Mouse (Mus musculus) kidney, adult 11 months (tissue): ENCODE results near the gene Vdr.

ENCODE experiments used
- DNase-seq: peaks from one replicate; pipeline ENCODE4 v3.0.0; 2022

Vdr gene

DNA sequence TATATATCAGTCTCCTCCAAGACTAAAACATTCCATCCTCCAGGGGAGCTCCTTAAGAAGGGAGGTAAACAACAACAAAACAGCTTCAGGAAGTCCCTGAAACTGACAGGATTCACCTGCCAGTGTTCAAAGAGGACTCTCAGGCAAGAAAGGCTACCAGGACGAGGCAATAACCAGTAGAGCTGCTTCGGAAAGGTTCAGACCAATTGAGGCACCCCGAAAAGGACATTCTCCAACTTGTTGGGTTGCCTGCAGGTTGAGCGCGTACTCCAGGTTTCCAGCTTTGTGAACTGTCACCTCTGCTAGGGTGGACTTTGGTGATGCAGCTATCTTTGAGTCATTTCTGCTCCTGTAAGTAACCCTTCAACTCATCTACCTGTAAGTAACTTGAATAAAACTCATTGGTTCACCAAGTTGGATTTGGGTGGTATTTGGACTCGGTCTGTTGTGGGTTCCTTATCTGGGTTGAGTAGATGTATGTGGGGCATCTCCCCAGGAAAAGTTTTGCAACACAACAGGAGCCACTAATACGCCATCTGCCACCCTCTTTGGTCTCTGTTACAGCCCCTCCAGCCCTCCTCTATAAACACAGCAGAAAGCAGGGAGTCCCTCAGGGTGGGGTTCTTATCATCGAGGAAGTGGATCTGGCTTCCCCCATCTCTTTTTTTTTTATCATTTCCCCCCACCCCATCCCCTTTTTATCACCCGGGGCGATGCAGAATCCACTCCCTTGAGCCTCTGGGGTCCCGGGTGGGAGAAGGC lies 64.1 kb downstream of the Vdr start:
- DNase-seq = no peak

DNA sequence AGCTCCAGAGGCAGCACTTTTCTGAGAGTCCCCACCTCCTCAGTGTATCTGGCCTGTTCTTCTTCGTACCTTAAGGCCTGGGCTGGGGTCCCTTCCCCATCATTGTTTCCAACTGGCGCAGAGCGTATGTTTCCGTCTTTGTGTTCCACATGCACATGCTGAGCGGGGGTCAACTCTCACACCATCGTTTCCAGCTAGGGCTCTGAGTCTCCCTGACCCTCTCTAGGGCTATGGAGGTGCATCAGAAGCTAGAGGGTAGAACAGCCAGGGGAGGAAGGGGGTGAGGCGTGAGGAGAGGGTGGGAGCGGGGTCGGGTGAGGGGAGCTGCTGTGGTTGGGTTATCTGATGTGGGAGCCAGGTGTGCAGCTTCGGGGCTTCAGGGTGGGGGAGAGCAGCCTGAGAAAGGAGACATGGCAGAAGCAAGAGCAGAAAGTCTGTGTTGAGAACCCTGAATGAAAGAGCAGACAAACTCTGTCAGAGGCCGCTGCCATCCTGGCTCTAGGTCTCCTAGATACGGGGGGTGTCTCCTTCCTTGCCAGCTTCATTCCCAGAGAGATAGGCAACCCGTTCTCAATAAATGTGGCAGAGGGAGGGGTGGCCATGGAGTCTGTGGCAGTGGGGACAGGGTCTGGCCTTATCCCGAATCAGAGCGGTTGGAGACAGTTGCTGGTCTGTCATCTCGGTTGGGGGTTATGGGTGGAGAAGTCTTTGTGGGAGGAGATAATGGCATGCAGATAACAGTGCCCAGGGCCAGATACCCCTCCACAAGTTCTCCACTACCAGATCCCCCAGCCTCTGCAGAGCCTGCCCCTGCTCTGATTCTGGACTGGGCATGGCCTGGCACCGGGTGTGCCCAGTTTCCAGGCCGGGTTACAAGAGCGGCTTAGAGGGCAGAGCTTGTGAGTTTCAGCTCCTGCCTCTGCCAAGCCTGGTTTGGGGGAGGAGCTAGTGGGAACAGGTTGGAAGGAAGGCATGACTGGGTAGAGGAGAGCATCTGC lies 66.1 kb downstream of the Vdr start, which contains the start of gene Hdac7:
Gene Hdac7, minus strand, starts transcription at position 466 of the 998 bp plus-strand sequence.
- DNase-seq = no peak

DNA sequence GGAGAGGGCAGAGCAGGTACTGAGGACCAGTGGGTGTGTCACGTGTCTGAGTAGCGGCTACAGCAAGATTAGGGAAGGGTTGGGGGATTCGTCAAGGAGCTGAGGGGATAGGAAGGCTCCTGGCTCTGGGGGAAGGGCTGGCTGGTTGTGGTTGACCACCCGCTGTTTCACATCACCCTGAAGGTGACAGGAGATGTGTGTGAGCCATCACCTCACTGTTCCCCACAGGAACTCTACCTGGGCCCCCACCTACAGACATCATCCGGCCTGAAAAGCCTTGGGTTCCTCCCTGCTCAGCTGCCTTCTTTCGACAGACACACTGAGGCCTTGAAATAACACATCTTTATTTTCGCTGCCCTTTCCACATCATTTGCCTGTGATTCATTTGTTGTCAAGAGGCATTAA lies 67.2 kb downstream of the Vdr start:
- DNase-seq = no peak

DNA sequence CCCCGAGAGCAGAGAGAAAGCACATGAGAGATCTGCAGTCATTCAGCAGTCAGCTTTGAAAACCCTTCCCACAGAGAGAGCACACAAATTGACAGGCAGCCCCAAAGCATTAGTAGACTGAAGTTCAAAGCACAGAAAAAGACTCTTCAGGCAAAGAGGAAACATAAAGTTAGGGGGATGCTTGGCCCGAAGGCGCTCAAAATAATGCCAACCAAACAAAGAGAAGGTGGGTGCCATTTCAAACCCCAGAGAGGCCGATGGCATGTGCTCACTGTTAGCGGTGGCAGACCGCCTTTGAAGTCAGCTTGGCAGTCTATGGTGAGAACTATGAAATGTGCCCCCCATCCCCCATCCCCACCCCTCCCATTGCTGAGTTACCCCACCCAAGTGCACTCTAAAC lies 68.4 kb downstream of the Vdr start:
- no peak for DNase-seq

DNA sequence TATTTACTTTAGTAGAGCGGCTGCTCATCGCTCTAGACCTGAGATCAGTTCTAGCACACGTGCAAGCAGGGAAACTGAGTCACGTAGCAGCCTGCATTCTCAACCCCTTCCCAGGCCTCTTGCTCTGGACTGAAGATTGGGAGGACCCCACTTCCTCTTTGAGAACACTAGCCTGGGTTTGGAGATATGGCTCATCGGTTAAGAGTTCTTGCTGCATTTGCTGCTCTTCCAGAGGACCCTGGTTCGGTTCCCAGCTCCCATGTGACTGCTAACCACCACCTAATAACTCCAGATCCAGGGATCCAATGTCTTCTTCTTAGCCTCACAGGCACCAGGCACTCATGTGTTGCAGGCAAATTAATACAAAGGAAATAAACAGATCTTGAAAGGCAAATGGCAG lies 69.0 kb downstream of the Vdr start:
- DNase-seq = no peak

DNA sequence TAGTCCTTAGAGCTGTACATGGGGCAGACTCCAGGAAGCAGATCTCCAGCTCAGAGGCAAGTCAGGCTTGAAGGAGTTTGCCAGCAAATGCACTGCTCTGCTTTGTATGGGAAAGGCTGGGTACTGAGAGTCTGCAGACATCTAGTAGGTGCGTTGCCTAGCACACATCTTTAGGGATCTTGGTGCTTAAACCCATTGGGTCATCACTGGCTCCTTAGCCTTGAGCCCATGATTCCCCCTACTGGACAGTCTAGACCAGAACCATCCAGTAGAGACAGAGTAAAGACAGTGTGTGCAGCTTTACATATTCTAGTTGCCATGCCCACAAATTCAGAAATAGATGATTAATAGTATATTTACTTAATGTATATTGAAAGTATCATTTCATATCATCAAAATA lies 69.6 kb downstream of the Vdr start:
- no peak for DNase-seq

DNA sequence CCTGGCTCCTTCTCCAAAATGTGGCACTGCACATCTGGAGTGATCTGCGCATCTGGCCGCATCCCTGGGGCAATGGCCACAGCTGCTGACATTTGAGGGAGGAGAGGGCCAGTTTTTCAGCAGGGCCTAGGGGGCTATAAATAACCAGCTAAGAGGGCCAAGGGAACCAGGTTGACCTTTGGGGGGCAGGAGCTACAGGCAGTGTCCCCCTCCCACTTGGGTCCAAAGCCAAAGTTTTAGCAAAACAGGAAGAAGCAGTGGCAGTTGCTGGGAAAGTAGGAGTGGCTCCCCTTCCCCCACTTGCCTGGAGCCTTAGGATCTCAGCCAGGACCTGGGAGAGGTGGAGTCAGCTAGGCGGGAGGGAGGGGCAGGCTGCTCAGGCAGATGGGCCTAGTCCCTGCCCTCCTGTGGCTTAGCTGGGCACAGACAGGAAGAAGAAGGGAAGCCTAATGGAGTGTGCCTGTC lies 70.4 kb downstream of the Vdr start:
- DNase-seq = peak; percentile 87

DNA sequence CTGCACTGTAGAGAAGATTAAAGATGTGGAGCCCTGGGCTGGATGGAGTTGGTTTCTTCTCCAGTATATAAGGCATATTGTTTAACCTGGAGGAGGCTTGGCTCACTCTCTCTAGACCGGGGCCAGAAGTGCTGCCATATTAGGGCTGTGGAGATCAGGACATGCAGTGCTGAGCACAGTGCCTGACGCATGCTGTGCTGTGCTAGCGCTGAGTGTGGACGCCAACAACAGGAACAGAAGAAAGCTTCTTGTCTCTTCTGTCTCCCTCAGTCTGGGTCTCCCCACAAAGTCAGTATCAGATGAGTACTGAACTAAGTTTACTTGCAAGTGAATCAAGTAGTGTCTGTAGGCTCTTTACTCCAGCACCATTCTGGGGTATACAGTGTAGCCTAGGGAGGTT lies 71.0 kb downstream of the Vdr start:
- no peak for DNase-seq

DNA sequence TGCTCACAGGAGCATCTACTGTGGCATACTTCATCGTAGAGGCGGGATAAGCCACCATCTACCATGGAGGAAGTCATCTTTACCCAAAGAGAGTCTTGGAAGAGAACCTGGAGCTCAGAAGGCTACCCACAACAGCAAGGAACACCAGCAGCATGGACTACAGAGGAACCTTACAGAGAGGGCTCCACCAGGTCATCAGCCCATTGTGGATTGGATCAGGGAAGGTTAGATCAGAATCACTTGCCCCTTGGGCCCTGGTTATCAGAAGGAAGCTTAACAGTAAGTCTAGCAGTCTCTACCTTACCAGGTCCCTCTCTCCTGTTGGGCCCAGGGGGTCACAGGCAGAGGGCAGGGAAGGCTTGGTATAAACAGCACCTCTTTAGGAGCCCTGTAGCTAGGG lies 71.4 kb downstream of the Vdr start:
- no peak for DNase-seq

DNA sequence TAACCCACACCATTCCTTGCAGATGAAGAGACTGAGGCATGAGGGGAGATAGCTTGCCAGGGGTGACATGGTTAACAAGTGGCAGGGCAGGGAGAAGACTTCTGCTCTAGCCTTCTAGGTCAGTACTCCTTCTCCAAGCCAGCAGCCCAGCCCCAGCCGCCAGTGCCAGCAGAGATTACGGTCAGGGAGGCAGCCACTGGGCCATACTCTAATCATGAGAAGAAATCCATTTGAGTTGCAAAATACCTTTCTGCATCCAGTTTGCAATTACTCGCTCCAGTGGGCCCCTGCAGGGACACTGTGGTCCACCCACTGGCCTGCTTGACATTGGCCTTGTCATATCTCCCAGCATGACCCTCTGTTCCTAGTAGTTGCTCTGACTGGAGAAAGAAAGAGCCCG lies 72.0 kb downstream of the Vdr start:
- peak; percentile 53 for DNase-seq

DNA sequence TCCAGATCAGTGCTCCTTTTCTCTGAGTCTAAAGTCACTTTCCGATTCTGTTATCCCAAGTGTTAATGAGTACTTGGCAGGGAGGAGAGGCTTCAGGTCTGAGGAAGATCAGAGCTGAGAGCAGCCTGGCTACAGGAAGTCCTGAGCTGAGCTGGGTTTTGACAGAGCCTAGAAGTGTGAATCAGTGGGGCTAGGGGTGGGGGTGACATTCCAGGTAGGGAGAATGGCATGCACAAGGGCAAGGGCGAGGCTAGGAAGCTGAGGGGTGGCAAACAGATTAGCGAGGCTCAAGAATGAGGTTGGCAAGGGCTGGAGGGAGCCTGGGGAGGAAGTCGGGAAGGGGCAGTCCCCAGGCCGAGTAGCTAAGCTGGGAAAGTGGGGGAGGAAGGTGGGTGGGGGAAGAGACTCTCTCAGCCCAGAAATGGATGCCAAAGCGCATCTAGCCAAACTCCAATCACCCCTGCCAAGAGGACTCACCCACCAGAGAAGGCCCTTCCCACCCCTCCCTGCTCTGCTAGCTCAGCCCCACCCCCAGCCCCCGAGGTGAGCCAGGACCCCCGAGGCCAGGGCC lies 72.9 kb downstream of the Vdr start:
- no peak for DNase-seq

DNA sequence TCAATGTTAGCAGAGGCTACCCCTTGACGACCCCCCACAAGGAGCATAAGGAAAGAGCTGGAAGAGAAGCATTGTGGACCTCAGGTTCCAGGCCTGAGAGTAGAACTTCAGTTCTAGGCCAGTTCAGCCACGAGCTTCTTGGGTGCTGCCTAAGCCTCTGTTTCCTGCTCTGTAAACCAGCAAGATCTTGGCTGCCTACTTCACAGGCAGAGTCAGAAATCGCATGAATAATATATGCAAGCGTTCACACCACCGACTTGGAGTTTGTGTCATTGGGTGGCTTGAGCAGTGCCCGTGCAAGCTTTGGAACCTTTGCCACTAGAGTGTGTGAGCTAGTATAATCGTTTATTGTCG lies 73.6 kb downstream of the Vdr start:
- no peak for DNase-seq

DNA sequence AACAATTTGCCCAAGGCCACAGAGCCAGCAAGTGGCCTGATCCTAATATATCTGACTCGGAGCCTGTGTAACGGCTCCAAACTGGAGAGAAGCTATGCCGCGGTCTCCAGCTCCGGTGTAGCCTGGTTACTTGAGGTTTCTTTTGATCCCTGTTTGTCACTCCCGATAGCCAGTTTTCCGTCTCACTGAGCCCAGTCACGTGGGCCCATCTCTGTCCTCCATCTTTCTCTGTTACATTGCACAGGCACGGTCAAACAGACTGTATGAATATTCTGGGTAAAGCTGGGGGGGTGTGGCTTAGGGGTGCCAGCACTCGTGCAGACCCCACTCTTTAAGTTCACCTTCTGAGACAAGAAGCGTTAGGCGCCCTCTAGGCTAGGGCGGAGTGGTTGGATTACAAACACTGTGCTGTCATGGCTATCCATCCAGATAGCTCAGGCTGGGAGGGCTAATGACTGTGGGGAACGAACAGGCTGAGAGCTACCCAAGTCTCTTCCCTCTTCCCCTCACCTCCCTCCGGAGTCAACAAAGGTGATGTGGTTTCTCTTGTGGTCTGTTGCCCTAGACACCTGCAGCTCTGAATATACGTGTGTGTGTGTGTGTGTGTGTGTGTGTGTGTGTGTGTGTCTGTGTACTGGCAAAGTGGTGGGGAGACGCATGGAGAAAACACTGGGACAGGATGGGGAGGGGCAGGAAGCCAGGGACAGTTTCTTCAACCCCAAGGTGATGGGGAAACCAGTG lies 74.1 kb downstream of the Vdr start:
- no peak for DNase-seq

DNA sequence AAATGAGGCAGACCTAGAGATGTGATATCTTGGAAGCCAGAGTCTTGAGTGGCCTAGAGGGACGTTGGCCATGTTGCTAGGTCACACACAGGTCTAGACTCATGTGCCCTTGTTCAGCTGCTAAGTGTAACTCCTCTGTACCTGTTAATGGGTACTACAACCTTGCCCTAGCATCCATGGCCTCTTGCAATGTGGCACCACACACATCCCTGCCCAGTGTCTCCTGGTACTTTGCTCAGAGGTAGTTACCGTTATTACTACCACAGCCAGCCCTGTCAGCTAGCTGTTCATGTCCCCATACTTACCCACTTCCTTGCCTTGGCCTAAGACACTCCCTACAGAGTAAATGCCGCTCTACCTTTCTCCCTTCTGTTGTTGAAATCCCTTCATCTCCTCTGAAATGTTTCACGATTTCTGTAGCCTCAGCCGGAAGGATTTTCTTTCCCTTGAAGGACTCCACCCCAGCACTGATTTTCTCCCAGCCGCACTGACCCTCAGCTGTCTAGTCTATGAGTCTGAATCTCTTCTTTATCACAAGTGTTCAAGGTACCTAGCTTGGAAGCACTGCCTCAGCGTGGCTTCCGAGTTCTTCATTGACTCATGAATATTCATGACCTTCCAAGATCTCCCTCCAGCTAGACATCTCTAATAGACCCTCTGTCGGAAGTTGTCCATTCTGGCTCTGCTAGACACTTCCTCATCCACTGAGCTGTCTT lies 77.5 kb downstream of the Vdr start:
- DNase-seq = no peak

DNA sequence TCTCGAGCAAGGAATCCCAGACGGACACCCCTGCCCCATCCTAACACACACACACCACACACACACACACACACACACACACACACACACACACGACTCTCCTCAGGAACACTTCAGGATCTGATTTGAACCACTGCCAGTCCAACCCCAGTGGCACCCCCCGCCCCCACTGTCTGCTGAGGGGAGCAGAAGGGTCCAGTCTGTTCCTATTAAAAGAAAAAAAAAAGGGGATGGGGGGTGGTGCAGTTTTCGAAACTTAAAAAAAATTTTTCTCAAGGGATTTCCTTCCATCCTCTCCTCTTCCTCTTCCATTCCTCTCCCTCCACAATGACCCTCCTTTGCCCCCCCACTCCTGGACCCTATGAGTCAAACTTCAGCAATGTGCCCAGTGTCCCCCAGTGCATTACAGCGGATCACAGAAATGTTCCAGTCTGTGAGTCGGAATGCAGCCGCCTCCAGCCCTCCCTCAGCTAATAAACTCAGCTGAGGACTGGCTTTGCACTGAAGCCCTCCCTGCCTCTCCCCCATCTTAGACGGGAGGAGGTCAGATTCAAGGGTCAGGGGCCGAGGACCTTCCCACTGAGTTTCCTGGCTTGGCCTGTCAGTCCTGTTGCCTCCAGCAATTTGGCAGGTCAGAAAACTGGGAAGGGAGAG lies 78.3 kb downstream of the Vdr start:
- peak; percentile 70 for DNase-seq

DNA sequence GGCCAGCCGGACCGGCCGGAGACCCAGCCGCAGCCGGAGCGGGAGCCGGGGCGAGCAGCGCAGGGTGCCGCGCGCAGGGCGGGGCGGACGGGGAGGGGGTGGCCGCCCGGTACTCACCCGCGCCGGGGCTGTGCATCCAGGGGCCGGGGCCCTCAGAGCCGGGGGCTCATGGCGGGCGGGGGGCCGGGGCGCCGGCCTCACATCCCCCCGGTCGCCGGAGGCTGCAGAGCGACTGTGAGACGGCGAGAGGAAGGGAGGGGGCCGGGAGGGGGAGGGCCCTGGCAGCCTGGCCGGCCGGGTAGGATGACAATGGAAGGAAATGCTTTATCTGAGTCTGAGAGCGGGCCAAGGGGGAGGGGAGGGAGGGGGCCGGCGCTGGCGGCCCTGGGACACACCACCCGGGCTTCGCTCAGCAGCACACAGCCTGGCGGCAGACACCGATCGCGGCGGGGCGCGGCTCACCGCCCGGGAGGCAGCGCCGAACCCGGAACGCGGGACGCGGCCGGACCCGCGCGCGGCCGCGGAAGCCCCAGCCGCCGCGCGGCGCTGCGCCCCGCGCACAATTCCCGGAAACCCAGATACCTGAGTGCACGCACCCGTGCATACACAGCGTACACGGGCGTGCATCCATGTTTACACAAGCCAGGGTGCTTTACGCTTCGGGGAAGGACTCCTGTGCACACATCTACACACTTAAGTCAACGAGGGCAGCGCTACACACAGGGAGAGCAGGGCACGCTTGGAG lies 79.0 kb downstream of the Vdr start:
- peak; percentile 60 for DNase-seq

DNA sequence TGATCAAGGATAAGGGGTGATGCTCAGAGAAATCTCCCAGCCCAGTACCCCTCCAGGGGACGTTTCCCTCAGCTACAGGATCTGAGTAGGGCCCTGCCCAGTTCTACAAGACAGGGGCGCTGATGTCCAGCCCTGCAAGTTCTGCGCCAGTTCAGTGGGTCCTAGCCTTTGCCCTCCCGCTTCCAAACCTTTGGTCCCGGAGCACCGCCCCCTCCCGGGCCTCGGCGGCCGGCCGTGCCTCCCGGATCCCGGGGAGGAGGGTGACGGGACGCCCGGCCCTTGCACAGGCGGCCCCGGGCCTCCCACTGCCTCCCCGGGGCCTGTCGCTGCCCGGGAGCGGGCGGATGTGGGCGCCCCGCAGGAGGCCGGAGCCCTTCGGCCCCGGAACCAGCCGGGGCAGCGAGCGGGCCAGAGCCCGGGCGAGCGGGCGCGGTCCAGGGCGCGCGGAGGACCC lies 79.6 kb downstream of the Vdr start:
- peak; percentile 72 for DNase-seq

DNA sequence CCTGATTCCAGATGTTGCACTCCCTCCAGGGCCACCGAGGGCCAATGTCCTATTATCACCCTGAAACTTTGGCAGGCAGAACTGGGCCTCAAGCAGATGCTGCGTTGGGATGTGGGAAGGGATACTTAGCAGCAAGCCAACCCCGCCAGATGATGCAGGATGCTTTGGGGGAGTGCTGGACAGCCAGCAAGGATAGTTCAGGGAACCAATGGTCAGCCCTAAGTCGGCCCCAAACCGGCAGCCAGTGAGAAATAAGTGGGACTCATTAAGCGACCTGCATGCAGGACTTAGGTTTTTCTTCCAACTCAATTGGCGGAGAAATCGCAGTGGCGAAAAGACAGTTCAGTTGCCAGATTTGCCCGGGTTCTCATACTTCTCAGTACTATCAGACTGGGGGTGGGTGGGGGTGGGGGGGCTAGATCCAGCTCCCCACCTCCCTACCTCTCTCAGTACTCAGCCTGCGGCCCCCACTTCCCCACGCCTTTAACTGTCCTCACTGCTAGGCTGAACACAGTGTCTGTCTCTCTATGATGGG lies 80.1 kb downstream of the Vdr start:
- no peak for DNase-seq

DNA sequence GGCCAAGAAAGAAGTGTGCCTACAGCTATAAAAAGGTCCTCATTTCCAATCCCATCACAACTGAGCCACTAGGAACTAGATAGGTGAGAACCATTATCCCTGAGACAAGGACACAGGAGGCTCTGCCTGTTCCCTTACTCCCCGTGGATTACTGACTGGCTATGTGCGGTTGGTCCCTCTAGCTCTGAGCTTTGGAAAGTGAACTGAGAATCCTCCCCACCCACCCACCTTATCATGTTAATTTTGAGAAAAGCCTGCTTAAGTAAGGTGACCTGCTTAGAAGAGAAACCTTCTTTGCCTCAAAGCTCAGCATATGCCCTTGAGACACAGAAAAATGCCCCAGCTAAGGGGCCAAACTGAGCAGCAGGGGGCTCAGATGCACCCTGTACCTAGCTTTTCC lies 81.0 kb downstream of the Vdr start:
- DNase-seq = no peak

DNA sequence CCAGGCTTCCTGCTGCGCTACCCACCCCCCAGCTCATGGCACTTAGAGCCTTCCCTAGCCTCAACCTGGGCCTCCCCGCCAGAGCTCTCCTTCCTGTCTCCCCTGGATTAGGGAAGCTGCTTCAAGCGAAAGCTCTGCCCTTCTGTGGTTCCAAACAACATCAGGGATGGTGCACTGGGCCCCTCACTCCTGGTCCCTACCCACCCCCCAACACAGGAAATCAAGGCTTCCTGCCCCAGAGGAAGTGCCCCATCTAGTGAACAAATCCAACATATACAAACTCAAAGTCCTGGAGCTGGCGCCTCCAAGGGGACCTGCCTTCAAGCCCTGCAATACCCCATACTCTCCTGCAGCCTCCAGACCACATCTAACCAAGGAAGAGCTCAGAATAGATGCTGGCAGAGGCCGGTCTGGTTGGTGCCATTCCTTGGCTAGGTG lies 81.5 kb downstream of the Vdr start:
- no peak for DNase-seq
